Mouse (Mus musculus) kidney, adult 11 months (tissue): ENCODE data around the gene Dpf3.

Experiments used
- DNase-seq: peaks from one replicate; pipeline ENCODE4 v3.0.0; 2022

Dpf3 gene

GRCm38 (mm10) chr12:83466053-83466452, 21.5 kb downstream of the Dpf3 start:
- DNase-seq: no peak

GRCm38 (mm10) chr12:83460272-83460671, 27.2 kb downstream of the Dpf3 start:
- DNase-seq: no peak

- peak; percentile 40 for DNase-seq
Measured at GRCm38 (mm10) chr12:83454697-83455321, 32.7 kb downstream of the Dpf3 start.

DNA sequence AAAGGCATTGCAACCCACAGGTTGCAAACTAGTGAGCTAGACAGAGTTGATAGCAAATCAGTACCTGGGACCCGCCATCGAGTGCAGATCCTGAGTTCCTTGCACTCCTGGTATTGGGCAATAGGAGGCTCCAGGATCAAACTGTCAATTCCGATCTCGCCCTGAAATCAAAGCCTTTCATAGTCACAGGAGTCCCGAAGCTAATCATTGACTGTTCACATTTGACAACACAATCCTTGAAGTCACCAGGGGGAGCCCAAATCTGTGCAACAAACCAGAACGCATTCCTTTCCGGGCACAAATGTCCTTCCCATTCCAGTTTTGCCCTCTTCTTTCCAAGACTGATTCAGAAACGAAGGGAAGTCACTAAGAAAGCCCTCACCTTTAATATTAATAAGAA, 35.7 kb downstream of the Dpf3 start:
- DNase-seq: peak; percentile 41

DNA sequence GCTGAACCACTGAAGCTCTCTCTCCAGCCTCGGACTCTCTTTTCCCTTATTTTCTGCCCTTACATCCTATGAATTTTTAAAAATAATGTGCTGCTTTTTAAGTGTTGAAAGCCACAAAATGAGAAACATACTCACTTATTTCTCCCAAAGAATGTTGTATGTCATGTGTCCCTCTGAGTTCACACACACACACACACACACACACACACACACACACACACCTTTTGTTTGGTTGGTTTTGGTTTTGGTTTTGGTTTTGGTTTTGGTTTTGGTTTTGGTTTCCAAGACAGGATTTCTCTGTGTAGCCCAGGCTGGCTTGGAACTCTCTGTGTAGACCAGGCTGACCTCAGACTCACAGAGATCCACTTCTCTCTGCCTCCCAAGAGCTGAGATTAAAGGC, 37.0 kb downstream of the Dpf3 start:
- DNase-seq: no peak

DNA sequence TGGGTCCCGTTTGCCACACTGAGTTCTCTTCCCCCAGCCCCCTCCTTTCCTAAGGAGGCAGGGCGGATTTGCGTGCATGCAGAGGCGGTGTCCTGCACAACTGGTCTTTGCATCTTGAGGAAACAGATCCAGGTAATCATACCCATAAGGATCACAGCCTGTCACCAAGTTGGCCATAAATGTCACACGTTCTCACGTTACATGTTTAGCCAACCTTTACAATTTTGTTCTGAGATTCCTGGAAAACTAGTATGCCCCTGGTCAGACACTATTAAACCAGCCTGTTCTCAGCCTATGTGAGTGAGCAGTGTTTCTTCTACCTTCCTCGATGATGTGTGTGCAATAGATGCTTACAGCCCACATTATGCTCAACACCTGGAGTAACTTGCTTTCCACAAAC, 38.3 kb downstream of the Dpf3 start:
- no peak for DNase-seq

GRCm38 (mm10) chr12:83445587-83445986, 41.9 kb downstream of the Dpf3 start:
- peak; percentile 44 for DNase-seq

GRCm38 (mm10) chr12:83444448-83444847, 43.1 kb downstream of the Dpf3 start:
- DNase-seq: no peak

- no peak for DNase-seq
Measured at GRCm38 (mm10) chr12:83438002-83438401, 49.5 kb downstream of the Dpf3 start.

DNA sequence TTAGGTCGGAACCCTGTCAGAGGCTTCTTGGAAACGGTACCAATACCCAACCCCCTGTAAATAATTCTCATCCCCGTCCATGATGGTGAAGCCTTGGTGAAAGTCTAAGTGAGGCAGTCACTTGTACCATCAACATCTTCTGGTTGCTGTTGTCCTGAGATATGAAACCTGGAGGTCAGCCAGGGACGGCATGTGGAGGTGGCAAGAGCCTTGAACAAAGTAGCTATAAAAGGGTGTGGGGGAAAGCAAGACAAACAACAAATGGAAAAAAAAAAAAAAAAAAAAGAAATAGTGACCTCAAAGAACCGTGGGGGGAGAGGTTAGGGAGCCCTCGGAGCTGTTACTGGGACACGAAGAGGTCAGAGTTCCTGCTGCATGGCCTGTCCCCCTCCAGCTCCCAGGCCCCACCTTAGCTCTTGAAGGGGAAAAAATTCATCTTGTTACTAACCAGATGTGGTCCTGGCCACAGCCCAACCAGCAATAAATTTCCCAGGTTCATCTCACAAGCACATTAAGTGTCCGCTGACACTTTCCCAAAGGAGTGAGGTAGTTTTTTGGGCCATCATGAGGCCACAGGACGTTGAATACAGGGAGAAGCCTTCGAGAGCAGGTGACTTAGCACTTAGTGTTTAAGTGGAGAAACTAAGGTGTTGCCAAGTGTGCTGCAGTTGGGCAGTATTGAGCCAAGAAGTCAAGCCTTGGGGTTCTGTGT, 53.4 kb downstream of the Dpf3 start:
- DNase-seq: no peak

DNA sequence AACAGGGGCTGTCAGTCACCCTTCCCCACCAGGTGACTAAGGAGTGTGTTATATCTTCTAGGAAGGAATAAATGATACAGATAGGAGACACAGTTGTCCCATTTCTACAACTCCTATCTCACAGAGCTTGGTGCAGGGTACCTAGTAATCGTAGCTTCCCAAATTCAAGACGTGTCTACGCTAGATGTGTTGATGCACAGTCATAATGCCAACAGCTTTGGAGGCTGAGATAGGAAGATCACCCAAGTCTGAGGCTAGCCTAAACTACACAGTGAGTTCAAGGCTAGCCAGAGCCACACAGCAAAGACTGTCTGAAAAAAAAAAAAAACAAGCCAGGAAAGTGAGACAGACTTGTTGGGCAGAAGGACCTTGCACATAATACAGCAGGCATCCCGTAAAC, 54.1 kb downstream of the Dpf3 start:
- DNase-seq: no peak

DNA sequence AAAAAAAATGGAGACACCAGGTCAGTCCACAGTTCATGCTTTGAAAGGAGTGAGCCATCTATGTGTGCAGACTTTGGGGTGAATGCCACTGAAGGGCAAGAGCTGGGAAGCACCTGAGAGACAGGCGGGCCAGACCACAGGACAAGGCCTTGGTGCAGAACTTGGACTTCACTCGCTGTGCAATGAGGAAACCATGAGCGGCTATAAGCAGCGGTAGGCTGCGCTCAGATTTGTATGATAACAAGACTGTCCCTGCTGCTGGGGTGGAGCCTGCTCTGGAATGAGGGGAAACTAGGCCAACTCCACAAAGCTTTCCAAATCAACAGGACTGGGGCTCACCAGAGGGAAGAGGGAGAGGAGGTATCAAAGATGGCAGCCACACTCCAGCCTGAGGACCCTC, 57.3 kb downstream of the Dpf3 start:
- no peak for DNase-seq

- DNase-seq: no peak
Measured at GRCm38 (mm10) chr12:83428016-83428415, 59.5 kb downstream of the Dpf3 start.

GRCm38 (mm10) chr12:83427601-83428000, 59.9 kb downstream of the Dpf3 start:
- no peak for DNase-seq

DNA sequence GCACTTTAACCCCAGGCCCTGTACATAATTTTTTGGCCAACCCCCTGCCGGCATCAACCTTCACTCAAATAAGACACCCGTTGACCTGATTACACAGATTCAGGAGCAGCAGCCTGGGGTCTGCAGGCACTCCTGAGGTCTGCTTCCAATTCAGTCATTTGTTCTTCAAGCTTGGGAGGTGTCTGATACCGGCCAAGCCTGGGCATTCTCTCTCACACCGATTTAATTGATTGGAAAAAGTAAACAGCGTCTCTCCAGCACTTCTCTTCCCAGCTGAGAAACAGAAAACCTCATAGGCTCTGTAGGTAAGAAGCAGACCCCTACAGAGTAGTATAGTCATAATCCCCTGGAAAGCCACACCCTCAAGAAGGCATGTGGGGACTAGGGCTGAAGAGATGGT, 61.2 kb downstream of the Dpf3 start:
- DNase-seq: no peak

- DNase-seq: no peak
Measured at GRCm38 (mm10) chr12:83425736-83426135, 61.8 kb downstream of the Dpf3 start.

DNA sequence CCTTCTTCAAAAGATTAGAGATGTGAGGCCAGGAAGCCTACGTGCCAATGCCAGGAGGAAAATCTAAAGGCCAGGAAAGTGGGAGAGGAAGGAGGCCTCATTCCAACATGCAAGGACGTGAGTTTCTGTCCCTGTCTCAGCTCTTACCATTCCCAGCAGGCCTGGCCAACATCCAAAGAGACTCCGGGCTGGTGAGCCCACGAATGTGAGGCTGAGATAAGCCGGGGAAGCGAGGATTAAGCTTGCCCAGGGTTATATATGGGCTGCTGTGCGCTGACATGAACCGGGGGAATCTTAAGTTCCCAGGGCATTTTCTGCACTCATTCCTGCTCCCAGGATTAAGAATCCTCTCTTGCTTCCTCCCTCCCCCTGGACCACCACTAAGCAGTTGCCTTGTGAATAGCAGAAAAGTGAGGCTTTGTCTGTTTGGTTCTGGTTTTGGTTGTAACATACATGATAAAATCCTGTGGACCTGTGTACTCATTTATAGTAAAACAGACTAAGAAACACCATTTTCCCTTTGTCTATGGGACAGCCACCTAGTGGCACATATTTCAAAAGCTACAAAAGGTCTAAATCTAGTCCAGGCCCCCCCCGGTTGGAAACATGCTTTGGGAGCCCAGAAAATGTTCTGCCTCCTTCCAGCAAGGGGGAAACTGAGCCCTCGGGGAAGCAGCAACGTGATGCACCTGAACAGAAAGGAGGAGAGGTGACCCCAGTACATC, 62.6 kb downstream of the Dpf3 start:
- no peak for DNase-seq

DNA sequence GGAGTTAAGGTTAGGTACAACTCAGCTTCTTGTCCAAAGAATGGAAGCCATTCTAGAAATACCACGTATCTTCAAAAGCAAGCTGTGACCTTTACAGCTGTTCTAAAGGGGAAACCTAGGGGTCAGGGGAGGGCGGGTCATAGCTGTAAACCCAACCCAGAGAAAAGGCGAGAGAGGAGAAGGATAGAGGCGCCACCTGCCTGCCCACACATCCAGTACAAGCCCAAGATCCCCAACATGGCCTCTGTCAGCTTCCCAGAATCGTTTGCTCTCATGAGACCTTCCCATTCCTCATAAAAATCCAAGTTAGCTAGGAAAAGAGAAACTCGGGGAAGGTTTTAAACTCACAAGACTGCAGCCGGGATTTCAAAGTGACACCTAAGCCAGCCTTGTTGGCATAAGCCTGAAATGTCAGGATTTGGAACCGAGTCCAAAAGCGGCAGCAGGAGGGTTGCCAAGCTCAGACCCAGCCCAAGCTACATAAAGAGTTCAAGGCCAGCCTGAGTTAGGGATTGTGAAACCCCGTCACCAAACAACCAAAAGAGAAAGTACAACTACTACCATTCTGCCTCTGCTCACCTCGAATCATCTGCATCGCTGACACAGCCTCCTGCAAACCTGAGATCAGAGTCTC, 63.3 kb downstream of the Dpf3 start:
- DNase-seq: no peak

- DNase-seq: no peak
Measured at GRCm38 (mm10) chr12:83420346-83420745, 67.2 kb downstream of the Dpf3 start.

DNA sequence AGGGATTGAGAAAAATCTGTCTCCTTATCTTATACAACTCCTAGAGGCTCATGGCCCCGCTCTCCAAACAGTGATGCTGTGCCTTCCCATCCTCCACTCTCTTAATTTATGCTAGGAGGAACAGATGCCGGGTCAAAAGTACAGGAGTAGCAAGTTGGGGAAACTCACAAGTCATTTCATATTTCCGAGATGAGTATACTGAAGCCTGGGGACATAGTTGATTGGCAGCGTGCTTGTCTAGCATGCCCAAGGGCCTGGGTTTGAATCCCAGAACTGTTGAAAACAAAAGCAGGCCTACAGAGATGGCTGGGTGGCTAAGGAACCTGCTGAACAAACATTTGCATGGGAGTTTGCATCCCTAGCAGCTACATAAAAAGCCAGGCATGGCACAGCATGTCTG, 72.3 kb downstream of the Dpf3 start:
- no peak for DNase-seq

- no peak for DNase-seq
Measured at GRCm38 (mm10) chr12:83413684-83414083, 73.8 kb downstream of the Dpf3 start.

GRCm38 (mm10) chr12:83411721-83412521, 75.6 kb downstream of the Dpf3 start:
- no peak for DNase-seq

- no peak for DNase-seq
Measured at GRCm38 (mm10) chr12:83411032-83411431, 76.5 kb downstream of the Dpf3 start.
